Mouse (Mus musculus) kidney, postnatal 0 days (tissue): ENCODE data around the gene Sh3rf3. TPM values are rescaled to one million over a fixed set of nuclear protein-coding genes. Genes with fewer than 3 reads are reported as not detected.

Source experiments
- ATAC-seq: fragments of 200-750 bp; cut with Nextera tagmentation; replicated peaks from 2 replicates; pipeline ENCODE4 v1.8.0; 2017; ENCODE audit warnings: low read depth, moderate number of reproducible peaks, moderate TSS enrichment, moderate library complexity; ENCODE audit not compliant: low FRiP score
- DNase-seq: peaks from one replicate; pipeline ENCODE4 v3.0.0-alpha.2; 2016; ENCODE audit warnings: low spot score
- H3K27ac ChIP-seq: fragments of 300-500 bp; sonication (generic); 2 replicates; pipeline ENCODE4 v1.5.1; 2014; ENCODE audit warnings: mild to moderate bottlenecking
- H3K27me3 ChIP-seq: fragments of 300-500 bp; sonication (generic); 2 replicates; pipeline ENCODE4 v1.6.1; 2014; ENCODE audit warnings: low read length, mixed read lengths; ENCODE audit not compliant: insufficient read depth
- H3K36me3 ChIP-seq: fragments of 300-500 bp; sonication (generic); 2 replicates; pipeline ENCODE4 v1.6.1; 2014; ENCODE audit warnings: low read length, mixed read lengths; ENCODE audit not compliant: insufficient read depth
- H3K4me1 ChIP-seq: fragments of 300-500 bp; sonication (generic); replicated peaks from 2 replicates; pipeline ENCODE4 v1.6.1; 2014; ENCODE audit warnings: antibody characterized with exemption, low read length, mixed read lengths; ENCODE audit not compliant: insufficient read depth
- H3K4me2 ChIP-seq: fragments of 300-500 bp; sonication (generic); 2 replicates; pipeline ENCODE4 v1.6.1; 2014; ENCODE audit warnings: mild to moderate bottlenecking, low read length, moderate library complexity, mixed read lengths
- H3K4me3 ChIP-seq: fragments of 300-500 bp; sonication (generic); replicated peaks from 2 replicates; pipeline ENCODE4 v1.5.1; 2014; ENCODE audit warnings: low read depth, low read length
- H3K9ac ChIP-seq: fragments of 300-500 bp; sonication (generic); 2 replicates; pipeline ENCODE4 v1.6.1; 2014; ENCODE audit warnings: low read depth, low read length
- H3K9me3 ChIP-seq: fragments of 300-500 bp; sonication (generic); replicated peaks from 2 replicates; pipeline ENCODE4 v1.6.1; 2016; ENCODE audit warnings: low read length, inconsistent platforms, mixed read lengths
- CTCF ChIP-seq: IDR thresholded peaks from 2 replicates; pipeline ENCODE4 v1.5.1; 2016; ENCODE audit warnings: antibody characterized with exemption, low read depth, mild to moderate bottlenecking, moderate library complexity
- WGBS: fragments of 180-500 bp; shearing (Covaris S2); extraction: QIAGEN DNeasy Blood & Tissue Kit; methylation state at CpG from one replicate; pipeline ENCODE4 v1.1.7; 2014; 5-methylcytosine and 5-hydroxymethylcytosine counted together
- polyA plus RNA-seq: library from polyadenylated mRNA; unstranded; fragments of >200 nt; fragmentation: Nextera tagmentation; extraction: Ambion mirVana; gene quantifications from 2 replicates; pipeline ENCODE4 v1.2.1, GENCODE M21; 2015

Sh3rf3 gene
- polyA plus RNA-seq, 1 experiment from 2014 or later = 0.70 TPM

DNA sequence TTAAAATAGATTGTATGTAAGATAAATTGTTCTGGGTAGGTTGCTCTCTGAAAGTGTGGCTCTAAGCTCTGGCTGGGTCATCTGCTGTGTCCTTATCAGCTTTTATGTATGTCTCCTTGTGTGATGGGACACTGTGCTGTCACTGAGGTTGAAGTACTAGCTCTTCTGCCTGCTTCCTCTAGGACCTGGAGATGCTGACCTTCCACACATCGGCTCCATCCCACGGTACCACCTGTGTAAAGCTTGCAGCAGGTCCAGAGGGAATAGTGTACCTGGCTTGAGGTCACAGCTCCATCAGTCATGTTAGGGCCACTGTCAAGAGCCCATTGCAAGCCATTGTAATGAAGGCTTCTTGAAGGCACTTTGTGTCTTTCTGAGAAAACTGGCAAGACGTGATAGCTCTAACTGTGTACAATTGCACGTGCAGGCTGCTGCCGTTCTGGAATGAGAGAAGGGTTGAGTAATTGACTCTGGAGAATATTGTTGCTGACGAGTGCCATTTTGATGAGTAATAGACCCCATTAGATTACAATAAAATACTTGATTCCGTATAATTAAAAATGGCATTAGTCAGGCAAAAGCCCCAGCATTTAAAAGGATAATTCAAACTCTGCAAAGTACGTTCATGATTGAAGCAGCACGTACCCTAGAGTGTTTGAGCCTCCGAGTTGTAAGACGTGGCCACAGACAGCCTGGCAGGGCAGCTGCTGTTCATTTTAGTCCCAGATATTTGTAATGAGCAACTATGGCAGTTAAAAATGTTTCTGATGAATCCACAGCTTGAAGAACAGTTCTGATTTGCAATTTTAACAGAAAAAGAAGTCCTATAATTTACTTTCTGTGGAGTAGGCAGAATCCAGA, 16.3 kb downstream of the Sh3rf3 start:
- ATAC-seq (no peak), DNase-seq (no peak)
- Histone ChIP-seq H3K27ac (no peak overlapping the region), H3K4me1 (no peaks in the 10 kb centered on the region), H3K36me3 (no peaks in the 10 kb centered on the region), H3K4me2 (no peak overlapping the region), H3K9me3 (no peaks in the 10 kb centered on the region), H3K27me3 (no peaks in the 10 kb centered on the region), H3K4me3 (no peak overlapping the region), H3K9ac (no peak overlapping the region)
- 90% methylated on average over 11 of the region's 11 CpGs for WGBS
- no peak for TF ChIP-seq CTCF

DNA sequence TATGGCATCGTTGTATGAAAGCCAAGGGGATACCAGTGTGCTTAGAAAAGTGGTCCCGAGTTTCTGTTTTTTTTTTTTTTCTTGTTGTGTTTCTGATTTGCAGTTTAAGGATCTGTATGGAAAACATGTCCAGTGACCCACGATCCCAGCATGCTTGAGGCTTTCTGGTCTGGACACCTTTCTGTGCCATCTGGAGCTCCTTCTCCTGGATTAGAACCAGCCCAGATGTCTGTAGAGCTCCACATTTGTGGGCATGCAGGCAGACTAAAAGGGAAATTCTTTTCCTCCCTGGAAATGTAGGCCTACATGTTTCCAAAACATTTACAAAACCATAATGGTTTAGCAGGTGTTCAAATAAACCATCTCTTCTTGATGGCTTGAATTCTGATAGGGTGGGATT, 20.0 kb downstream of the Sh3rf3 start:
- Histone ChIP-seq H3K4me1 (no peaks in the 10 kb centered on the region), H3K27me3 (no peaks in the 10 kb centered on the region), H3K4me2 (no peak overlapping the region), H3K9me3 (no peaks in the 10 kb centered on the region), H3K27ac (no peak overlapping the region), H3K4me3 (no peak overlapping the region), H3K36me3 (no peaks in the 10 kb centered on the region), H3K9ac (no peak overlapping the region)
- no peak for ATAC-seq
- TF ChIP-seq CTCF = no peak
- 76% methylated on average over 3 of the region's 3 CpGs for WGBS
- no peak for DNase-seq

DNA sequence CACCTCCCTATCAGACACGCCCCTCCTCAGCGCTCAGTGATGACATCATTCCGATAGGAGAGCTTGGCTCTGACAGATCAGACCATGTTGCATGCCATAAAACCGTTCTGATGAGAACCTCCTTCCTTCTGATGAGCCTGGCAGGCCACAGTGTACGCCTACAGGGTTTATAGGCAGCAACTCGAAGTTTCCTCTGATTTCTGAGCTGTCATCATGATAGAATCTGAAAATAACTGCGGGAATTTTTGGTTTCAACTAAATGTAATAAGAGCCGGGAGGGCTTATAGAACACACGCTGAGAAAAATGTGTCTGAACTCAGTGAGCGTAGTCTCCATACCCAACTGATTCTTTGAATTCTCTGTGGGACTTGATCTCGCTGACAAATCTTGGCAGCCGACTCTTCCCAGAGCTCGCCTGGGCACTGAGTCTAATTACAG, 20.6 kb downstream of the Sh3rf3 start:
- no peak overlapping the region for H3K27ac ChIP-seq
- 76% methylated on average over 13 of the region's 13 CpGs for WGBS
- no peak for DNase-seq
- no peak overlapping the region for H3K9ac ChIP-seq
- no peak for TF ChIP-seq CTCF
- H3K4me2 ChIP-seq = no peak overlapping the region
- no peaks in the 10 kb centered on the region for H3K36me3 ChIP-seq
- H3K4me3 ChIP-seq = no peak overlapping the region
- H3K4me1 ChIP-seq = no peaks in the 10 kb centered on the region
- no peaks in the 10 kb centered on the region for H3K27me3 ChIP-seq
- ATAC-seq = no peak
- no peaks in the 10 kb centered on the region for H3K9me3 ChIP-seq

DNA sequence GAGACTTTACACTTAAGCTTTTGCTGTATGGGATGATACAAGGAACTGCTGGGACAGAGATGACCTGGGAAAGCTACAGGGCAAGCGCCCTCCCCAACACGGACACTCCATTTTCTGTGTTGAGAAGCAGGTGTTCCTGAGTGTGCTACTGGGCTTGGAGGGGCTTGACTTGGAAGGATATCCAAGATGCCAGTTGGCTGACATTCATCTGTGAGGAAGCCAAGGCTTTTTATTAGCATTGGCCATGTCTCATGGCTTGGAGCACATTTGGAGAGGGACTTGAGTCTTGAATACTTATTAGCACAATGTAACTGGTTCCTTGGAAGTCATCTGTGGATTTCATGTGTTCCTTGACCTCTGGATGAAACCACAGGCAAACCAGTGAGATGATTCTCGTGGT, 23.2 kb downstream of the Sh3rf3 start:
- Histone ChIP-seq H3K9ac (no peak overlapping the region), H3K9me3 (no peaks in the 10 kb centered on the region), H3K27ac (no peak overlapping the region), H3K4me1 (no peaks in the 10 kb centered on the region), H3K36me3 (no peaks in the 10 kb centered on the region), H3K4me3 (no peak overlapping the region), H3K4me2 (no peak overlapping the region), H3K27me3 (no peaks in the 10 kb centered on the region)
- DNase-seq (no peak), ATAC-seq (no peak)
- TF ChIP-seq CTCF = no peak
- 91% methylated on average over 3 of the region's 3 CpGs for WGBS

DNA sequence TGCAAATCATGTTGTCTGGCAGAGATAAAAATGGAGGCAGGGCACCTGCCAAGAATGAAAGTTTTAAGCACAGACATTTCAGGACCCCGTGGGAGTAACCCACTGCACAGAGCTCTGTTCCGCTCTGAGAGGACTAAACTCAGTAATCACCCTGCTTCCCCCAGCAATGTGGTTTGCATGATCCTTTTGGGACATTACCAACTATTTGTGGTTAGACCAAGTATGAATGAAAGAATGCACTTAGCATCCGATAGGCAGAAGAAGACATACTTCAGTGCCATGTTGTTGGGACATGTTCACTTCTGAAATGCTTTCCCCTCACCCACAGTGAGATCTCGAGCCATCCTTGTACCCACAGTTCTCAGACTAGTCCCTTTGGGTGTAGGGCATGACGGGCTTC, 24.3 kb downstream of the Sh3rf3 start:
- no peak for TF ChIP-seq CTCF
- Histone ChIP-seq H3K27ac (no peak overlapping the region), H3K9ac (no peak overlapping the region), H3K27me3 (no peaks in the 10 kb centered on the region), H3K9me3 (no peaks in the 10 kb centered on the region), H3K36me3 (no peaks in the 10 kb centered on the region), H3K4me2 (no peak overlapping the region), H3K4me3 (no peak overlapping the region), H3K4me1 (no peaks in the 10 kb centered on the region)
- DNase-seq = no peak
- WGBS = 80% methylated on average over 5 of the region's 5 CpGs
- no peak for ATAC-seq

DNA sequence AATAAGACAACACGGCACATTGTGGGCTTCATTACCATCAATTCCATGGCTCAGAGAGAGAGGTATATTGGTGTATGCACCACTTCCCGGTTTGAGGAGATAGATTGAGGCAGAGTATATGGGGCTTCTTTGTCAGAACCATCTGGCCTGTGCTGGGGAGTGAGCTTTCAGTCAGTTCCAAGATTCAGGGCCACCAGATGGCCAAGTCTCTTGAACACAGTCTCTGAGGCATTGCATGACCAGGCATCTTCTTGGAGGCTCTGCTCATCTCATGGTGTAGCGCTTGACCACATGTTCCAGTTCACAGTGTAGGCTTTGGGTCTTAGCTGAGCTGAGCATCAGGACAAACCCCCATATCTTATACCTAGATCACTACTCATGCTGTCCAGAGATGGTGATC, 28.8 kb downstream of the Sh3rf3 start:
- no peaks in the 10 kb centered on the region for H3K9me3 ChIP-seq
- WGBS = 90% methylated on average over 3 of the region's 3 CpGs
- TF ChIP-seq CTCF = no peak
- no peak overlapping the region for H3K27ac ChIP-seq
- DNase-seq (no peak), ATAC-seq (no peak)
- no peaks in the 10 kb centered on the region for H3K4me1 ChIP-seq
- H3K36me3 ChIP-seq = no peaks in the 10 kb centered on the region
- no peaks in the 10 kb centered on the region for H3K27me3 ChIP-seq
- no peak overlapping the region for H3K9ac ChIP-seq
- H3K4me2 ChIP-seq = no peak overlapping the region
- H3K4me3 ChIP-seq = no peak overlapping the region
